Mouse (Mus musculus) megakaryocyte-erythroid progenitor cell, adult 5 weeks (primary cell): ENCODE data around the gene Trappc10. TPM values are rescaled to one million over a fixed set of nuclear protein-coding genes. Genes with fewer than 3 reads are reported as not detected.

Experiments
- polyA plus RNA-seq: library from polyadenylated mRNA; stranded (reverse); fragments of >175 nt; gene quantifications from 2 replicates; pipeline ENCODE4 v1.2.3, GENCODE M21; 2012

Trappc10 gene
- 58.6 and 58.9 TPM in 2 replicates for polyA plus RNA-seq

GRCm38 (mm10) chr10:78244438-78245224 is at the start of gene Trappc10:
TSS of gene Trappc10 (minus strand) at chr10:78244641.

GRCm38 (mm10) chr10:78184531-78185380 is 59.7 kb downstream of the Trappc10 start, which contains the start of gene Pwp2:
TSS of gene Pwp2 (minus strand) at chr10:78185149.

GRCm38 (mm10) chr10:78169281-78170042 is 75.0 kb downstream of the Trappc10 start, which contains the start of gene D10Jhu81e:
TSS of gene D10Jhu81e (minus strand) at chr10:78169782.

Other genes with a start within 250 kb of the Trappc10 start
- gene Pfkl, start 234.6 kb downstream of the Trappc10 start, polyA plus RNA-seq = 92.4 and 96.4 TPM in 2 replicates
- gene Dnmt3l, start 202.7 kb downstream of the Trappc10 start, polyA plus RNA-seq = 0.25 and 0.51 TPM in 2 replicates
- 0.47 and 0.55 TPM in 2 replicates for gene Aire, start 201.0 kb downstream of the Trappc10 start, polyA plus RNA-seq
- gene Icosl, start 175.3 kb downstream of the Trappc10 start, polyA plus RNA-seq = 4.8 and 8.0 TPM in 2 replicates
- 76.0 and 80.9 TPM in 2 replicates for gene D10Jhu81e, start 74.9 kb downstream of the Trappc10 start, polyA plus RNA-seq
- gene Pwp2, start 59.5 kb downstream of the Trappc10 start, polyA plus RNA-seq = 10.7 and 11.2 TPM in 2 replicates
- 13.4 and 16.8 TPM in 2 replicates for gene Agpat3, start 107.8 kb upstream of the Trappc10 start, polyA plus RNA-seq
- gene Rrp1, start 168.4 kb upstream of the Trappc10 start, polyA plus RNA-seq = 251 and 342 TPM in 2 replicates
- 37.3 and 44.0 TPM in 2 replicates for gene Cstb, start 181.0 kb upstream of the Trappc10 start, polyA plus RNA-seq
- 15.1 and 19.1 TPM in 2 replicates for gene Pdxk, start 220.3 kb upstream of the Trappc10 start, polyA plus RNA-seq